Mouse (Mus musculus): ENCODE results near the gene Elmsan1.

DNA sequence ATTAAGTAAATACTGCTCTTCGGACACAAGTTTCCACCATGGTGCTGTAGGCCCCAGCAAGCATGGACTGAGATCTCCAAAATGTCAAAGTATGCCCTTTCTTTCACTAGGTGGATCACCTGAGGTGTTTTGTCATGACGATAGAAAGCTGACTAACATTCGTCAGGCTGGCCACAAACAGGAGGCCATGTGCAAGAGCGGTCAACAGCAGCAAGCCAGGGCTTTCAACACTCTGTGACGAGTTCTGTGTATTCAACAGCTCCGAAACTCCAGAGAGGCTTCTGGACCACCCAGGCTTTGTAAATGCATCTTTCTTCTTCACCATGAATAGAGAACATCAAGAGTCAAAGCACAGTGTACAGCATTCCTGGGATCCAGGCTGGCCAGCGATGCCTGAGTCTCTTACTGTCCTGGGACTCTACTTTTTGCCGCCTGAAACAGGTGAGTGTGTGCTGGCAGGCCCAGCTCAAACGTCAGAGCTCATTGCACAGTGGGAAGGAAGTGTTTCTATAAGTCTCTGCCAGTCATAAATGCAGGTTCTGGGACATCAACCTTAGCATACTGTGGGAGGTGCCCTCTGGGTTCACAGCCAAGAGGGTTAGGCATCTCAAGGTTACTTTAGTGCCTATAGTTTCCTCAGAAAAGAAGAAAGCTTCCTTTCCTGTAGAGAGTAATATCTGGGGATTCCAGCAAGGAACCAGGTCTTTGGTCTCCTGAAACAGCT, 7.6 kb upstream of the Elmsan1 start:
- no peak for TF ChIP-seq MAFK (IDR thresholded peaks at IDR 0.05; ENCODE audit: insufficient read depth, low read depth, low read length)
- no peak for TF ChIP-seq CHD2 (IDR thresholded peaks at IDR 0.05; ENCODE audit: low read depth, low read length)
- no peak for TF ChIP-seq ZNF384 (IDR thresholded peaks at IDR 0.05; ENCODE audit: low read depth, low read length)
- TF ChIP-seq ZC3H11A (IDR thresholded peaks at IDR 0.05; ENCODE audit: borderline replicate concordance, low read depth, low read length): no peak
- no peak for TF ChIP-seq HCFC1 (IDR thresholded peaks at IDR 0.05; ENCODE audit: borderline replicate concordance, insufficient read depth, low read length)

Measured in ES-E14 (cell line).